Mouse (Mus musculus) liver, postnatal 0 days (tissue): ENCODE results near the gene Gm28171. TPM values are rescaled to one million over a fixed set of nuclear protein-coding genes. Genes with fewer than 3 reads are reported as not detected.
"Not testable (repeated sequence)": the region's sequence is repeated elsewhere in the genome, so short reads cannot be mapped to it uniquely, and the experiment has no call there.

ENCODE experiments used
- ATAC-seq: fragments of 200-750 bp; cut with Nextera tagmentation; 2 replicates; pipeline ENCODE4 v1.8.0; 2017; ENCODE audit warnings: mild to moderate bottlenecking, moderate library complexity
- DNase-seq: peaks from one replicate; pipeline ENCODE4 v3.0.0-alpha.2; 2016
- H3K27ac ChIP-seq: fragments of 300-500 bp; sonication (generic); 2 replicates; pipeline ENCODE4 v1.5.1; 2014; ENCODE audit warnings: antibody characterized with exemption, moderate library complexity, mild to moderate bottlenecking, low read depth
- H3K27me3 ChIP-seq: fragments of 300-500 bp; sonication (generic); 2 replicates; pipeline ENCODE4 v1.6.1; 2014; ENCODE audit warnings: low read length, control low read depth, mixed read lengths; ENCODE audit not compliant: insufficient read depth
- H3K36me3 ChIP-seq: fragments of 300-500 bp; sonication (generic); replicated peaks from 2 replicates; pipeline ENCODE4 v1.6.1; 2014; ENCODE audit warnings: mild to moderate bottlenecking, control low read depth, low read length, moderate library complexity, mixed read lengths; ENCODE audit not compliant: insufficient read depth
- H3K4me1 ChIP-seq: fragments of 300-500 bp; sonication (generic); 2 replicates; pipeline ENCODE4 v1.6.1; 2014; ENCODE audit warnings: antibody characterized with exemption, mild to moderate bottlenecking, control low read depth; ENCODE audit not compliant: insufficient read depth
- H3K4me2 ChIP-seq: fragments of 300-500 bp; sonication (generic); 2 replicates; pipeline ENCODE4 v1.6.1; 2014; ENCODE audit warnings: low read depth, mild to moderate bottlenecking, low read length, moderate library complexity, mixed read lengths
- H3K4me3 ChIP-seq: fragments of 300-500 bp; sonication (generic); 2 replicates; pipeline ENCODE4 v1.5.1; 2014; ENCODE audit warnings: low read depth, low read length
- H3K9ac ChIP-seq: fragments of 300-500 bp; sonication (generic); replicated peaks from 2 replicates; pipeline ENCODE4 v1.6.1; 2014; ENCODE audit warnings: mild to moderate bottlenecking, moderate library complexity
- H3K9me3 ChIP-seq: fragments of 300-500 bp; sonication (generic); 2 replicates; pipeline ENCODE4 v1.6.1; 2016; ENCODE audit warnings: mild to moderate bottlenecking, control low read depth, low read length, mixed read lengths
- WGBS: fragments of 180-500 bp; shearing (Covaris S2); extraction: QIAGEN DNeasy Blood & Tissue Kit; methylation state at CpG from one replicate; pipeline ENCODE4 v1.1.7; 2014; ENCODE audit not compliant: insufficient replicate concordance; 5-methylcytosine and 5-hydroxymethylcytosine counted together
- polyA plus RNA-seq: library from polyadenylated mRNA; unstranded; fragments of >200 nt; fragmentation: Nextera tagmentation; extraction: Ambion mirVana; gene quantifications from 2 replicates; pipeline ENCODE4 v1.2.1, GENCODE M21; 2015

The Gm28171 gene
- polyA plus RNA-seq, result not detected in 2 replicates

DNA sequence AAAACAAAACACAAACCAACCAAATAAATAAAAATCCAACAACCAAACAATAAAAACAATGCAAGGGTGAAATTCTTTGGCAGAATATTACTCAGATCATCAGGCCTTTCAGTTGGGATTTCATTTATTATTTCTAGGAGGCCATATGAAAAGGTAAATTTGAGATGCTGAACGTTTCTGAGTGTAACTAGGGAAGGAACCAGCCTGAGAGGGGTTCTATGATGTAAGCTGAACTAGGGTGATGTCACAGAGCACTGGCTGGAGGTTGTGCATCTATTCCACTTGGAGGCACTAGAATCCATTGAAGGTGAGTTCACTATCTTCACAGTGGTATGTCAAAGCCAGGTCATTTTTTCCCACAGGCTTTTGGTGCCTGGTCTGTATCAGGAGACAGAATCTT lies at the start of gene Gm28171:
TSS of gene Gm28171 (plus strand) at position 301 of the 400 bp plus-strand sequence.
- DNase-seq, H3K27ac ChIP-seq, H3K4me3 ChIP-seq, H3K36me3 ChIP-seq, H3K9me3 ChIP-seq, H3K27me3 ChIP-seq, H3K4me1 ChIP-seq, H3K4me2 ChIP-seq, ATAC-seq, H3K9ac ChIP-seq: not testable (repeated sequence)
- WGBS, result 33% methylated on average over 1 of the region's 1 CpGs

Other genes with a start within 250 kb of the Gm28171 start
- not detected in 2 replicates for gene Gm21854, start 136.4 kb upstream of the Gm28171 start, polyA plus RNA-seq
- gene Gm20914, start 67.4 kb upstream of the Gm28171 start, polyA plus RNA-seq, result not detected in 2 replicates
- gene Gm21778, start 149.1 kb downstream of the Gm28171 start, polyA plus RNA-seq, result not detected in 2 replicates